Mouse (Mus musculus) bone marrow, adult 2 months (tissue): ENCODE measurements around the gene Pigu. TPM values are rescaled to one million over a fixed set of nuclear protein-coding genes. Genes with fewer than 3 reads are reported as not detected.

Source experiments
- H3K27ac ChIP-seq: fragments of 200-500 bp; 2 replicates; pipeline ENCODE4 v1.5.1; 2012; ENCODE audit warnings: low read depth, mild to moderate bottlenecking, control low read depth, inconsistent platforms, low read length; ENCODE audit not compliant: control insufficient read depth, poor library complexity, insufficient read depth
- H3K4me1 ChIP-seq: fragments of 200-500 bp; 2 replicates; pipeline ENCODE4 v1.6.1; 2011; ENCODE audit warnings: low read length; ENCODE audit not compliant: control insufficient read depth, insufficient read depth
- H3K4me3 ChIP-seq: fragments of 200-500 bp; replicated peaks from 2 replicates; pipeline ENCODE3; 2011; ENCODE audit warnings: mild to moderate bottlenecking, low read depth, low read length, control low read depth; ENCODE audit not compliant: control insufficient read depth
- CTCF ChIP-seq: fragments of 200-500 bp; IDR thresholded peaks from 2 replicates; pipeline ENCODE4 v1.5.1; 2011; ENCODE audit warnings: low read length, control low read depth; ENCODE audit not compliant: control insufficient read depth, insufficient read depth
- POLR2A ChIP-seq: fragments of 200-500 bp; IDR thresholded peaks from 2 replicates; pipeline ENCODE4 v1.6.1; 2011; ENCODE audit warnings: low read depth, mild to moderate bottlenecking, control low read depth, low read length, borderline replicate concordance; ENCODE audit not compliant: control insufficient read depth
- WGBS: fragments of 180-500 bp; shearing (Covaris S2); methylation state at CpG from one replicate; pipeline ENCODE4 v1.1.7; 2018; 5-methylcytosine and 5-hydroxymethylcytosine counted together
- polyA plus RNA-seq: library from polyadenylated mRNA; stranded (reverse); fragments of >200 nt; gene quantifications from 2 replicates; pipeline ENCODE4 v1.2.4, GENCODE M21; 2011; ENCODE audit warnings: low replicate concordance; ENCODE audit not compliant: missing spikeins, insufficient read depth, insufficient read length

The Pigu gene
- polyA plus RNA-seq, 1 experiment, result 14.6 TPM

DNA sequence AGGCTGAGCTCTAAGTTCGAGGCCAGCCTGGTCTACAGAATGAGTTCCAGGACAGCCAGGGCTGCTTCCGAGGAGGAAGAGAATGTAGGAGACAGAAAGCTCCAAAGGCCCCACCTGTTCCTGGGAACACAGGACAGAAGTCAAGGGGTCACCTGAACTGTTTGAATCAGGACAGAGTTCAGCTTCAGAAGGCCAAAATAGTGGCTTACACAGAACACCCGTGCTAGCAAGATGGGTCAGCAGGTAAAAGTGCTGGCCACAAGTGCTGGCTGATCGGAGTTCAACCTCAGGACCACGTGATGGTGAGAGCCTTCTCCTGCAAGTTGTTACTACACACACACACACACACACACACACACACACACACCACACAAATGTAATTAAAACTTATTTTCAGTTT is 90.3 kb downstream of the Pigu start:
- no peak for TF ChIP-seq CTCF
- TF ChIP-seq POLR2A, result no peak
- WGBS, result 73% methylated on average over 5 of the region's 5 CpGs

DNA sequence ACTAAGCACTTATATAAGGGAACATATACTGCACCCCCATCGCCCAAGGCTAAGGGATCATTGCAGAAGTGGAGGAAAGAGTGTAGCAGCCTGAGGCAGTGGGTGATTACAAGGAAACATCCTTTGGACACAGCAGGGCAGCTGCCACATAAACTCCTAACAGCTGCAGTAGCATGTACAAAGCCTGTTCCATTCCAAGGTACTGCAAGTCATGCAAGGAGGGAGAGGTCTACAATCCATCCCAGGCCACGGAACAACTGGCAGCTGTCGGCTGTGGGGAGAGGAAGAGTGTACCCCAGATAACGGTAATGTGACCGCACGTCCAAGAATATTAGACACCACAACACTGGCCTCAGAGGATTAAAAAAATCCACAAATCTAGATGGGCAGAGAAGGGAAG is 91.7 kb downstream of the Pigu start:
- no peak for TF ChIP-seq POLR2A
- TF ChIP-seq CTCF, result no peak
- no peak overlapping the region for H3K27ac ChIP-seq
- WGBS, result 89% methylated on average over 6 of the region's 6 CpGs
- H3K4me1 ChIP-seq, result no peaks in the 10 kb centered on the region
- no peak overlapping the region for H3K4me3 ChIP-seq

More for the DNA sequence above, 90.3 kb downstream of the Pigu start:
- H3K4me1 ChIP-seq, result no peaks in the 10 kb centered on the region
- H3K4me3 ChIP-seq, result no peak overlapping the region
- H3K27ac ChIP-seq, result no peak overlapping the region

DNA sequence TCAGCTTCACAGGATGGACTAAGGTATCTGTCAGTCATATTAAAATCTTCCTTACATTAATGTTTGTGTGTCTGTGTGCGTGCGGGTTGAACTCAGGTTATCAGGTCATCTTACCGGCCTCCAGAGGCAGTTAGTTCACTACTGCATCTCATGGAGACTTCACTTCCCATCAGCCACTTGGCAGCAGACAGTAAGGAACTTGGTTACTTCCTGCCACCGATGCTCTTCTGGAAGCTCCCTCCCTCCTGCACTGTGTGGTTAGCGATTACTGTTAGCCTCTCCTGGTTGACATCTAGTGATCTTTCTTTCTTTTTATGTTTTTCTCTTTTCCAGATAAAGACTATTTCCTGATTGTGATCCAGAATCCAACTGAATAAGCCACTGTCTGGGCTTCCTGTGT is 107.6 kb downstream of the Pigu start:
- no peak for TF ChIP-seq POLR2A
- no peak for TF ChIP-seq CTCF
- no peak overlapping the region for H3K4me3 ChIP-seq
- WGBS, result 52% methylated on average over 5 of the region's 5 CpGs
- H3K27ac ChIP-seq, result no peak overlapping the region
- no peaks in the 10 kb centered on the region for H3K4me1 ChIP-seq

DNA sequence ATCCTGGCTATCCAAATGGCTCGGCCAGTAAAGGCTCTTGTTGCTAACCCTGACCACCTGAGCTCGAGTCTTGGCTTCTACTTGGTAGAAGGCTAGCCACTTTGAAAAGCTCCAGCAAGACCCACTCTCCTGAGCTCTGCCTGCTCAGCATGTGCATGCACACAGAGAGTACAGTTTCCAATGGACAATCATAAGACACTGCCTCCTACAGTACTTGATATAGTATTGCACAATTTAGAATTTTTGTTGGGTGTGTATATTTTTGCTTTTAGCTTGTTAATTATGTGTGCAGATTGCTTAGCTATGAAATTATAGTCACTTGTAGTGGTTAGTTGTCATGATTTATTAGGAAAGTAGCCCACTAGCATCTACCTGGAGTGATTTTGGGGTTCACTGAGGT is 108.5 kb downstream of the Pigu start:
- TF ChIP-seq CTCF (no peak), POLR2A (no peak)
- 82% methylated on average over 2 of the region's 2 CpGs for WGBS
- Histone ChIP-seq H3K4me1 (no peaks in the 10 kb centered on the region), H3K27ac (no peak overlapping the region), H3K4me3 (no peak overlapping the region)

DNA sequence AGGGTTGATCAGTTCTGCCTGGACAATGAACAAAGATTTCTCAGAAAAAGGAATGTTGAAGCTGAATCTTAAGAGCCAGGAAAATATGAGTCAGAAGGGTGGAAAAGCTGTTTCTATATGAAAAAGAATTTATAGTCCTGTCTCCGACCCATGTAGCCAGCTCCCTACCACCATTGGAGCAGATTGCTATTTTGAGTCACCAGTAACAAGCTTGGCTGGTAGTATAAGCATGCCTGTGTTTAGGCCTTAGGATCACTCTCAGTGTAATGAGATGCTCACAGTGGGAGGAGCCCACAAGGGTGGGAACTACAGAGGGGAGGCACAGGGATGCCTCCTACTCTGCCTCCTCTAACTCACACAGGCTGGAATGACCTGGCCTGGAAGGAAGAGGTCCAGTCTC is 109.0 kb downstream of the Pigu start:
- no peaks in the 10 kb centered on the region for H3K4me1 ChIP-seq
- 70% methylated on average over 1 of the region's 1 CpGs for WGBS
- H3K4me3 ChIP-seq, result no peak overlapping the region
- no peak for TF ChIP-seq POLR2A
- no peak for TF ChIP-seq CTCF
- H3K27ac ChIP-seq, result no peak overlapping the region

DNA sequence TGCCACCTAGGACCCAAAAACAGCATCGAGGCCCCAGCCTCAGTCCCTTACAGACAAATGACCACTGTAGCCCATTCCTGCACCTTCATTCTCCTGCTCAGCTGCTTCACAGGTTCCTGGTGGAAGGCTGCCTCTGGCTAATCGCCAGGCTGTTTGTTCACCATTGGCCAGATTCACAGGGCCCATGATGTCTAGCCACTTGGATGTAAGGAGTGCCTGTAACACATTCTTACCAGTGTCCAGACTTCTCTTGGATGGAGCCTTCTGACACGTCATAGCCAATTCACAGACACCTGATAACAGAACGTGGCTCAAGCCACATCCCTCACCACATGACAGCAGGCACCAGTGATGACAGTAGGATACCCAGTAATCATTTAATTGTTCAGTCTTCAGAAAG is 111.0 kb downstream of the Pigu start:
- WGBS, result 82% methylated on average over 4 of the region's 4 CpGs
- H3K4me3 ChIP-seq, result no peak overlapping the region
- H3K4me1 ChIP-seq, result peaks cover 2% of the 10 kb centered on the region; the same call in 1 of the 2 replicates
- no peak overlapping the region for H3K27ac ChIP-seq
- TF ChIP-seq POLR2A (no peak), CTCF (no peak)

DNA sequence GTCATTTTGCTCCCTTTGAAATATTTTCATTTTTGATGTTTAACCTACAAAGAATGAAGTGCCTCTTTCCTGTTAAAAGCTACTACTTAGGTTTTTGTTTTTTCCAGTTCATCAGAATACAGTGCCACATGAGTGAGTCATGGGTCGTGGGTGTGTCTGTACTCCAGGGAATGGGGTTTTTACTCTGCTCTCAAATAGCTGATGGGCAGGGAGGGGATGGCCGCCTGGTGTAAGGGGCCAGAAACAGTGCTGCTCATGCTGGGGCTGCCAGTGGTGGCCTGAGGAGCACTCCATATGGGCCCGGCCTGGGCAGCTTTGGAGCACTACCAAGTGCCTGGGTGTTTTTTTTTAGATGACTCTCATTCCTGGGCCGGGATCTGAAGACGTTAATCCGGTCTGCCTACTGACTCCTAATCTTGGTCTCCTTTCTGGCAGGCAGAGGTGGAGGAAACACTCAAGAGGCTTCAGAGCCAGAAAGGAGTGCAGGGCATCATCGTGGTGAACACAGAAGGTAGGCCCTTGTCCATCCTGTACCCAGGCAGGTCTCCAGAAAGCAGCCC is 114.9 kb downstream of the Pigu start:
- WGBS, result 86% methylated on average over 7 of the region's 7 CpGs
- TF ChIP-seq CTCF, result no peak
- TF ChIP-seq POLR2A, result no peak

DNA sequence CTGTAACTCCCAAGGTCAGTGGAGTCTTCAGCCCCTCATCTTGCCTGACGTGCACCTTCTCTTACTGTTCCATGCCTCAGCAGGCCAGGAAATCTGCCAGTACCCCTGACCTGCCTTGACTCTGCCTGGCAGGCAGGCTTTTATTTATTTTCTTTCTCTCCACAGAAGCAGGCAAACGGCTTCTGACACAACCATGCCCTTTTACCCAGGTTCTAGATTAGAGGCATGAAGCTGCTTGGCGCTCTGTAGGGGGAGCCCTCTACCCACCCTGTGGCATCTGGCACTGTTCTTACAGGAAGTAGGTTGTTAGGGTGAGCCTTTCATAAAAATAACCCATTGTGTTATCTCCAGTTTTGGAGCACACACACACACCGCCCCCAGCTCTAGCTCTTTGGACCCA is 116.3 kb downstream of the Pigu start:
- 79% methylated on average over 4 of the region's 4 CpGs for WGBS
- Histone ChIP-seq H3K27ac (no peak overlapping the region), H3K4me3 (no peak overlapping the region), H3K4me1 (peaks cover 5% of the 10 kb centered on the region)
- TF ChIP-seq POLR2A, result no peak
- TF ChIP-seq CTCF, result peak; percentile 47

More for the DNA sequence above, 114.9 kb downstream of the Pigu start:
- Histone ChIP-seq H3K4me1 (peaks cover 5% of the 10 kb centered on the region), H3K4me3 (no peak overlapping the region), H3K27ac (no peak overlapping the region)

DNA sequence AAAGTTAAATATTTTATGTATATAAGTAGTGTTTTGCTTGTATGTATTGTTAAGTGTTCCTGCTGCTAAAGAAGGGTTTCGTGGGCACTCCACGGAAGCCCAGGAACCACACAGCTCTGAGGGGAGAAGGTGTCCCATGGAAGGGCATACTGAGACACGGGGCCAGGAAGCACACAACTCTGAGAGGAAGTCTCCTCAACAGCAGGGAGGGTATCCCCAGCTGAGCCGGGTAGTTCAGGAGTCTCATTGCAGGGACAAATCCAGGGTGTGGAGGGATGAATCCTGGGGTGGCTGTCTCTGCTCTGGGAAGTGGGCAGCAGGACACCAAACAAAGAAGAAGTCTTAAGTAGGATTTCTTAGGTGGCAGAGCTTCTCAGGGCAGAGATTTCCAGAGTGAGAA is 120.0 kb downstream of the Pigu start:
- Histone ChIP-seq H3K4me1 (peaks cover 4% of the 10 kb centered on the region), H3K27ac (no peak overlapping the region), H3K4me3 (peak overlapping the region; percentile 77)
- TF ChIP-seq CTCF, result no peak
- TF ChIP-seq POLR2A, result no peak
- WGBS, result under 1% methylated on average over 4 of the region's 4 CpGs
